In the genomic region with DNA sequence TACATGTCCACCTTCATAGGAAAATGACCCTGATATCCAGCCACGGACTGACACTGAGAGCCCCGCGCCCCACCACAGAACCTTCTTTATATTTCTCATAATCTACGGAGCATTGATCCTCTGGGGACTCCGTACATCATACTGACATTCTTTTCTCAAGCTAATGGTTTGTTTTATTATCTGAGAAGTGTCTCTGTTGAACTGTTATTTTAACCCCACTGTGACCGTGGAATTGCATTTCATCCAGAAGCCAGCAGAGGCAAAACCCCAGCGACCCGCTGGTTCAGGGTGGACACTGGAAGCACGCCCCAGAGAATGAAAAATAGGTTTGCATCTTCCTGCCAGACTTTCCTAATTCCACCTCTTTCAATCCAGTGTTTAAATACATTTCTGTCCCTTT, we compare ENCODE assay signal across 18 mouse cellular contexts.
DNase-seq lines count a peak whose midpoint lies in the region; ATAC-seq lines count a peak whose summit lies in the region.
"Had no signal": no experiment of that assay in that cellular context is flagged by ENCODE, and none has a peak within 500 bp of the region (broad histone marks: within the 10 kb centered on the region; RNA-seq: fewer than 3 reads in every experiment).

No protein-coding gene starts in this region.

- H3K27ac ChIP-seq in kidney, embryonic 16.5 days (ENCODE audit: low read length) = no peak overlapping the region
- H3K27ac ChIP-seq in neural tube, embryonic 11.5 days (ENCODE audit: low read depth, low read length) = no peak overlapping the region
- H3K27ac ChIP-seq in hindbrain, embryonic 12.5 days = no peak overlapping the region
- H3K27ac ChIP-seq: forebrain, embryonic 10.5 days had no signal

- H3K27me3 ChIP-seq in kidney, embryonic 16.5 days (ENCODE audit: insufficient read depth, low read length) = peaks cover 77% of the 10 kb centered on the region
- H3K27me3 ChIP-seq in neural tube, embryonic 11.5 days (ENCODE audit: control insufficient read depth, insufficient read depth, low read length) = peaks cover 4% of the 10 kb centered on the region; the same call in 1 of the 2 replicates
- H3K27me3 ChIP-seq in hindbrain, embryonic 12.5 days = peaks cover 35% of the 10 kb centered on the region

- H3K9me3 ChIP-seq in kidney, embryonic 16.5 days (ENCODE audit: low read length) = no peaks in the 10 kb centered on the region
- no peaks in the 10 kb centered on the region for H3K9me3 ChIP-seq in neural tube, embryonic 11.5 days (ENCODE audit: control insufficient read depth, low read length)
- H3K9me3 ChIP-seq in hindbrain, embryonic 12.5 days (replicated peaks) = 0 out of 2 replicates have a peak, but pooled peaks cover 4% of the 10 kb centered on the region
- H3K9me3 ChIP-seq: forebrain, embryonic 10.5 days had no signal

- H3K4me1 ChIP-seq in kidney, embryonic 16.5 days (ENCODE audit: insufficient read depth, low read length) = no peaks in the 10 kb centered on the region
- peaks cover 5% of the 10 kb centered on the region; the same call in 1 of the 2 replicates for H3K4me1 ChIP-seq in neural tube, embryonic 11.5 days (ENCODE audit: control insufficient read depth, insufficient read depth, low read length)
- peaks cover 20% of the 10 kb centered on the region for H3K4me1 ChIP-seq in hindbrain, embryonic 12.5 days

- WGBS in kidney, embryonic 16.5 days = 18% methylated on average over 9 of the region's 9 CpGs
- 21% methylated on average over 9 of the region's 9 CpGs for WGBS in neural tube, embryonic 11.5 days
- WGBS in hindbrain, embryonic 12.5 days = 24% methylated on average over 9 of the region's 9 CpGs

- ATAC-seq in kidney, embryonic 16.5 days (ENCODE audit: low FRiP score, low TSS enrichment) = no peak
- ATAC-seq in neural tube, embryonic 11.5 days (ENCODE audit: insufficient read depth, low FRiP score, low TSS enrichment) = no peak
- ATAC-seq in hindbrain, embryonic 12.5 days (ENCODE audit: low FRiP score) = no peak
- ATAC-seq in CD4-positive, CD25-positive, alpha-beta regulatory T cell, adult 4 months = no peak
- ATAC-seq: inflammation-experienced regulatory T-cells, adult 6 months; lung, postnatal 0 days had no signal

- intact Hi-C loops in left cerebral cortex, postnatal 25 days (cut with DNase I) = no loop called here

- H3K4me2 ChIP-seq in kidney, embryonic 16.5 days (replicated peaks; ENCODE audit: low read depth, low read length) = no peak overlapping the region
- H3K4me2 ChIP-seq in neural tube, embryonic 11.5 days (ENCODE audit: low read depth) = no peak overlapping the region
- peak overlapping the region; percentile 21; the same call in 1 of the 2 replicates for H3K4me2 ChIP-seq in hindbrain, embryonic 12.5 days (replicated peaks)

- no peak overlapping the region for H3K9ac ChIP-seq in kidney, embryonic 16.5 days (replicated peaks; ENCODE audit: low read length)
- H3K9ac ChIP-seq in neural tube, embryonic 11.5 days (ENCODE audit: low read length) = no peak overlapping the region
- H3K9ac ChIP-seq in hindbrain, embryonic 12.5 days = no peak overlapping the region

- H3K4me3 ChIP-seq in kidney, embryonic 16.5 days (ENCODE audit: low read length) = no peak overlapping the region
- H3K4me3 ChIP-seq in neural tube, embryonic 11.5 days (ENCODE audit: low read depth, low read length) = no peak overlapping the region
- H3K4me3 ChIP-seq in hindbrain, embryonic 12.5 days = no peak overlapping the region
- H3K4me3 ChIP-seq: forebrain, embryonic 10.5 days had no signal

- peak; percentile 4 for DNase-seq in kidney, postnatal 14 days
- DNase-seq in neural tube, embryonic 11.5 days (ENCODE audit: low spot score) = peak; percentile 29
- no peak for DNase-seq in neural tube, embryonic 10.5 days (ENCODE audit: extremely low spot score, low spot score)
- no peak for DNase-seq in left cerebral cortex, postnatal 25 days (ENCODE audit: low spot score in 2 of 2)
- DNase-seq: adrenal gland, adult 8-10 months; B cell, adult 2 months; cerebellum, adult 11-12 months; cerebellum, postnatal 10 days; gastrocnemius, postnatal 36 days; kidney, adult 9 months; thymus, adult 2 months; thymus, postnatal 4 days had no signal

- no peaks in the 10 kb centered on the region for H3K36me3 ChIP-seq in kidney, embryonic 16.5 days (ENCODE audit: insufficient read depth, low read length)
- no peaks in the 10 kb centered on the region for H3K36me3 ChIP-seq in neural tube, embryonic 11.5 days (ENCODE audit: control insufficient read depth, insufficient read depth, low read length)
- no peaks in the 10 kb centered on the region for H3K36me3 ChIP-seq in hindbrain, embryonic 12.5 days
- H3K36me3 ChIP-seq: forebrain, embryonic 10.5 days had no signal

Comparison
In these comparisons a context has a peak if more than half of its experiments do, and no peak if none do; other contexts are left out.
1. DNase-seq: peak in kidney, postnatal 14 days (single experiment) and neural tube, embryonic 11.5 days (single experiment); none in neural tube, embryonic 10.5 days (single experiment) and left cerebral cortex, postnatal 25 days (0 of 2).